Comparison of ENCODE assay signal across 24 mouse cellular contexts in genomic region chr14:46623645-46624044, GRCm38 (mm10).
A peak's percentile ranks its signal among the peaks of the same experiment; 100 is the strongest.
DNase-seq lines count a peak whose midpoint lies in the region; ATAC-seq and TF ChIP-seq lines count a peak whose summit lies in the region.
"Had no signal": no experiment of that assay in that cellular context is flagged by ENCODE, and none has a peak within 500 bp of the region (broad histone marks: within the 10 kb centered on the region; RNA-seq: fewer than 3 reads in every experiment).

No protein-coding gene starts in this region.

- in situ Hi-C loops in CH12.LX (cut with MboI; ENCODE audit: low pct_ligation_motif_present, low pct_unique_long_range_greater_than_20kb, low sequenced_read_pairs), result no loop called here

- H3K4me1 ChIP-seq in heart, embryonic 10.5 days, result peaks cover 11% of the 10 kb centered on the region
- peaks cover 7% of the 10 kb centered on the region; the same call in 1 of the 2 replicates for H3K4me1 ChIP-seq in intestine, embryonic 14.5 days (replicated peaks; ENCODE audit: control insufficient read depth, insufficient read depth, low read length)
- H3K4me1 ChIP-seq in intestine, embryonic 15.5 days (replicated peaks), result 0 out of 2 replicates have a peak, but pooled peaks cover 4% of the 10 kb centered on the region
- peaks cover 5% of the 10 kb centered on the region; the same call in 1 of the 2 replicates for H3K4me1 ChIP-seq in lung, embryonic 14.5 days (ENCODE audit: insufficient read depth)
- H3K4me1 ChIP-seq in CH12.LX (ENCODE audit: control insufficient read depth in 1 of 2, insufficient read depth in 2 of 2), result peaks cover 0 to 8% of the 10 kb centered on the region in 2 experiments; a peak in 2 of 4 replicates
- H3K4me1 ChIP-seq: embryonic facial prominence, embryonic 12.5 days; forebrain, embryonic 13.5 days; forebrain, embryonic 15.5 days had no signal

- no peak for TF ChIP-seq CTCF in lung, embryonic 14.5 days (IDR thresholded peaks at IDR 0.05; ENCODE audit: low read depth)
- TF ChIP-seq CTCF in CH12.LX (conservative IDR thresholded peaks at IDR 0.05 in 1 of 2, IDR thresholded peaks at IDR 0.05 in 1 of 2; ENCODE audit: low read depth in 2 of 2, low read length in 2 of 2), result no peak

- intact Hi-C loops in heart, postnatal 25 days (cut with DNase I), result no loop called here

- dilution Hi-C loops in CH12.LX (cut with MboI; ENCODE audit: extremely low pct_ligation_motif_present, extremely low pct_unique_long_range_greater_than_20kb, low sequenced_read_pairs), result no loop called here

- WGBS in heart, embryonic 10.5 days, result 18% methylated on average over 2 of the region's 2 CpGs
- 48% methylated on average over 2 of the region's 2 CpGs for WGBS in intestine, embryonic 14.5 days
- WGBS in intestine, embryonic 15.5 days, result 35% methylated on average over 2 of the region's 2 CpGs
- WGBS in lung, embryonic 14.5 days, result 12% methylated on average over 2 of the region's 2 CpGs

- H3K27ac ChIP-seq in heart, embryonic 10.5 days, result no peak overlapping the region
- no peak overlapping the region for H3K27ac ChIP-seq in intestine, embryonic 14.5 days (ENCODE audit: low read depth)
- H3K27ac ChIP-seq in intestine, embryonic 15.5 days, result no peak overlapping the region
- peak overlapping the region; percentile 46; the same call in 1 of the 2 replicates for H3K27ac ChIP-seq in lung, embryonic 14.5 days (ENCODE audit: low read depth)
- H3K27ac ChIP-seq in CH12.LX (ENCODE audit: insufficient read depth, low read depth), result no peak overlapping the region
- H3K27ac ChIP-seq: embryonic facial prominence, embryonic 10.5 days; embryonic facial prominence, embryonic 12.5 days; forebrain, embryonic 13.5 days; forebrain, embryonic 15.5 days had no signal

- H3K4me3 ChIP-seq in heart, embryonic 10.5 days, result no peak overlapping the region
- H3K4me3 ChIP-seq in intestine, embryonic 14.5 days (ENCODE audit: low read depth, low read length), result no peak overlapping the region
- H3K4me3 ChIP-seq in intestine, embryonic 15.5 days (replicated peaks), result no peak overlapping the region
- no peak overlapping the region for H3K4me3 ChIP-seq in lung, embryonic 14.5 days (ENCODE audit: low read depth, low read length)
- no peak overlapping the region for H3K4me3 ChIP-seq in CH12.LX (replicated peaks in 1 of 3; ENCODE audit: low read depth in 2 of 3, low read length in 2 of 3, poor library complexity in 1 of 3)
- H3K4me3 ChIP-seq: embryonic facial prominence, embryonic 10.5 days; embryonic facial prominence, embryonic 12.5 days; forebrain, embryonic 13.5 days; forebrain, embryonic 15.5 days had no signal

- H3K27me3 ChIP-seq in heart, embryonic 10.5 days (ENCODE audit: insufficient read depth, poor library complexity, severe bottlenecking), result no peaks in the 10 kb centered on the region
- no peaks in the 10 kb centered on the region for H3K27me3 ChIP-seq in intestine, embryonic 14.5 days (replicated peaks; ENCODE audit: control insufficient read depth, insufficient read depth, low read length)
- no peaks in the 10 kb centered on the region for H3K27me3 ChIP-seq in intestine, embryonic 15.5 days (replicated peaks)
- H3K27me3 ChIP-seq in lung, embryonic 14.5 days (ENCODE audit: insufficient read depth, low read length), result no peaks in the 10 kb centered on the region
- H3K27me3 ChIP-seq in CH12.LX (replicated peaks), result no peaks in the 10 kb centered on the region
- H3K27me3 ChIP-seq: embryonic facial prominence, embryonic 12.5 days; Patski had no signal

- no peaks in the 10 kb centered on the region for H3K9me3 ChIP-seq in heart, embryonic 10.5 days
- no peaks in the 10 kb centered on the region for H3K9me3 ChIP-seq in intestine, embryonic 14.5 days (ENCODE audit: control insufficient read depth, low read length)
- no peaks in the 10 kb centered on the region for H3K9me3 ChIP-seq in intestine, embryonic 15.5 days
- no peaks in the 10 kb centered on the region for H3K9me3 ChIP-seq in lung, embryonic 14.5 days (ENCODE audit: low read depth, low read length)
- H3K9me3 ChIP-seq in CH12.LX (replicated peaks; ENCODE audit: low read length), result no peaks in the 10 kb centered on the region
- H3K9me3 ChIP-seq: embryonic facial prominence, embryonic 10.5 days; embryonic facial prominence, embryonic 12.5 days; forebrain, embryonic 13.5 days; forebrain, embryonic 15.5 days had no signal

- no peak for ATAC-seq in intestine, embryonic 14.5 days (replicated peaks; ENCODE audit: low FRiP score, low TSS enrichment, low read depth)
- ATAC-seq in intestine, embryonic 15.5 days, result no peak
- no peak for ATAC-seq in lung, embryonic 14.5 days (ENCODE audit: insufficient read depth)
- ATAC-seq: activated CD4-positive, CD25-positive, alpha-beta regulatory T cell, adult 4 months; CD4-positive, CD25-positive, alpha-beta regulatory T cell, adult 4 months; forebrain, embryonic 13.5 days; forebrain, embryonic 15.5 days; Patski had no signal

- no peaks in the 10 kb centered on the region for H3K79me2 ChIP-seq in CH12.LX (replicated peaks; ENCODE audit: control insufficient read depth, extremely low read depth, insufficient read depth, poor library complexity, severe bottlenecking)

- H3K9ac ChIP-seq in intestine, embryonic 14.5 days (ENCODE audit: low read length), result no peak overlapping the region
- H3K9ac ChIP-seq in intestine, embryonic 15.5 days, result no peak overlapping the region
- no peak overlapping the region for H3K9ac ChIP-seq in lung, embryonic 14.5 days
- no peak overlapping the region for H3K9ac ChIP-seq in CH12.LX (ENCODE audit: insufficient read depth, low read depth)
- H3K9ac ChIP-seq: embryonic facial prominence, embryonic 12.5 days; forebrain, embryonic 13.5 days; forebrain, embryonic 15.5 days had no signal

- no peak overlapping the region for H3K4me2 ChIP-seq in intestine, embryonic 14.5 days (ENCODE audit: low read length)
- no peak overlapping the region for H3K4me2 ChIP-seq in intestine, embryonic 15.5 days (replicated peaks)
- H3K4me2 ChIP-seq in lung, embryonic 14.5 days, result no peak overlapping the region
- H3K4me2 ChIP-seq in CH12.LX (ENCODE audit: insufficient read depth, low read depth, poor library complexity, severe bottlenecking), result no peak overlapping the region
- H3K4me2 ChIP-seq: embryonic facial prominence, embryonic 12.5 days; forebrain, embryonic 13.5 days; forebrain, embryonic 15.5 days had no signal

- TF ChIP-seq POLR2A in CH12.LX (IDR thresholded peaks at IDR 0.05; ENCODE audit: low read depth, low read length), result no peak

- TF ChIP-seq RAD21 in CH12.LX (IDR thresholded peaks at IDR 0.05; ENCODE audit: low read depth, low read length), result no peak

- peak; percentile 56 for DNase-seq in heart, embryonic 10.5 days (ENCODE audit: low spot score)
- DNase-seq in heart, postnatal 25 days (ENCODE audit: low spot score), result no peak
- DNase-seq in intestine, embryonic 14.5 days (ENCODE audit: low spot score), result peak; percentile 28
- DNase-seq in lung, embryonic 14.5 days, result peak; percentile 34
- no peak for DNase-seq in lung, postnatal 36 days
- peak; percentile 15 for DNase-seq in CH12.LX (ENCODE audit: extremely low read depth)
- no peak for DNase-seq in kidney, postnatal 14 days
- DNase-seq: adrenal gland, adult 8-10 months; adrenal gland, postnatal 14 days; adrenal gland, postnatal 36 days; B cell, adult 2 months; cerebellum, adult 11-12 months; cerebellum, adult 2 months; cerebellum, adult 9-10 months; cerebellum, postnatal 10 days; cerebellum, postnatal 25 days had no signal

- no peak for TF ChIP-seq EP300 in CH12.LX (IDR thresholded peaks at IDR 0.05; ENCODE audit: low read length)

- no peaks in the 10 kb centered on the region for H3K36me3 ChIP-seq in heart, embryonic 10.5 days
- H3K36me3 ChIP-seq in intestine, embryonic 14.5 days (ENCODE audit: control insufficient read depth, insufficient read depth, low read length), result no peaks in the 10 kb centered on the region
- no peaks in the 10 kb centered on the region for H3K36me3 ChIP-seq in intestine, embryonic 15.5 days
- no peaks in the 10 kb centered on the region for H3K36me3 ChIP-seq in lung, embryonic 14.5 days (ENCODE audit: insufficient read depth)
- H3K36me3 ChIP-seq in CH12.LX (replicated peaks in 1 of 2; ENCODE audit: control insufficient read depth in 1 of 2, insufficient read depth in 1 of 2, low read length in 1 of 2), result no peaks in the 10 kb centered on the region
- H3K36me3 ChIP-seq: embryonic facial prominence, embryonic 10.5 days; embryonic facial prominence, embryonic 12.5 days; forebrain, embryonic 15.5 days had no signal

TF ChIP-seq in CH12.LX, 34 proteins besides CTCF, POLR2A, EP300 and RAD21:
- no peak for TF ChIP-seq ZMIZ1 (IDR thresholded peaks at IDR 0.05; ENCODE audit: low read depth, low read length)
- TF ChIP-seq ELF1 (IDR thresholded peaks at IDR 0.05; ENCODE audit: low read depth, low read length), result no peak
- no peak for TF ChIP-seq BHLHE40 (IDR thresholded peaks at IDR 0.05; ENCODE audit: low read depth, low read length)

Comparison
In these comparisons a context has a peak if more than half of its experiments do, and no peak if none do; other contexts are left out.
1. DNase-seq: peak in heart, embryonic 10.5 days (single experiment), intestine, embryonic 14.5 days (single experiment), lung, embryonic 14.5 days (single experiment) and CH12.LX (single experiment); none in heart, postnatal 25 days (single experiment), lung, postnatal 36 days (single experiment) and kidney, postnatal 14 days (single experiment).